Mouse (Mus musculus): ENCODE results near the gene 2900011O08Rik. TPM values are rescaled to one million over a fixed set of nuclear protein-coding genes. Genes with fewer than 3 reads are reported as not detected.
A peak's percentile ranks its signal among the peaks of the same experiment; 100 is the strongest.

Gene 2900011O08Rik
- polyA plus RNA-seq, 1 experiment from 2014 or later = 0.13 TPM

DNA sequence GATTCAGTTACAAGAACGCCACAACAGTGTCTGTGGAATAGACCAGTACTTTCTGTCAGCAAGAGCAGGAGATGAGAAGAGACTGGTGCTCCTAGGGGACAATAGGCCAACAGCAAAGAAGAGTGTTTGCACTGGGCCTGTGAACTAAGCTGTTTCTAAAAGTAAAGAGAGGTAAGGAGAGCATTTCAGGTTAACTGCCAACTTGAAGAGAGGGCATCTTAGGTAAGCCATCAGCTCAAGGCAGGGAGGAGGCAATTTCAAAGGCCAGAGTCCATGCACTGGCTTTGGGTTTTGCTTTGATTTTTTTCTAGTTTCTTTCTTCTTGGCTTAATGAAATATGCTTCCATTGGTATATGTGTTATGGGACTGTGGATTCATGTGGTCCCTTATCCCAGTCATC lies 7.7 kb downstream of the 2900011O08Rik start:
- no peak for ATAC-seq (ENCODE audit: low read depth)
- WGBS (ENCODE audit: insufficient replicate concordance) = 56% methylated on average over 1 of the region's 1 CpGs
- H3K27ac ChIP-seq (ENCODE audit: low read length) = no peak overlapping the region
- no peaks in the 10 kb centered on the region for H3K9me3 ChIP-seq (replicated peaks; ENCODE audit: control insufficient read depth, low read length)
- H3K36me3 ChIP-seq (ENCODE audit: control insufficient read depth, insufficient read depth) = no peaks in the 10 kb centered on the region
- no peak overlapping the region for H3K4me3 ChIP-seq (ENCODE audit: low read depth, low read length)
- no peaks in the 10 kb centered on the region for H3K4me1 ChIP-seq (ENCODE audit: control insufficient read depth, low read depth, low read length)
- H3K4me2 ChIP-seq (ENCODE audit: low read depth, low read length) = no peak overlapping the region
- H3K9ac ChIP-seq (ENCODE audit: low read depth, low read length) = no peak overlapping the region
- H3K27me3 ChIP-seq (ENCODE audit: control insufficient read depth, insufficient read depth, low read depth, low read length) = no peaks in the 10 kb centered on the region

DNA sequence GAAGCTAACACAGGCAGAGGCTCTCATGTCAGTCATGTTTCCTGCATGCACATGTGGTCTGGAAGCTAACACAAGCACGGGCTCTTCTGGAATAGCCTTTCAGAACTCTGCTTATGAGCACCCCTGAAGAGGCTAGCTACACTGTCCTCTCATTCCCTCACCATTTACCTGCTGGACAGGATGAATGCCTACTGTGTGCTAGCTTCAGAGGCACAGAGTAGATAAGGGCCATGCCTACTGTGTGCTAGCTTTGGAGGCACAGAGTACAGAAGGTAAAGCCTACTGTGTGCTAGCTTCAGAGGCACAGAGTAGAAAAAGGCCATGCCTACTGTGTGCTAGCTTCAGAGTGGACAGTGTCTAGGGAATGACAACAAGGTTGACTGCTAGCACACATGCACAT lies 8.1 kb downstream of the 2900011O08Rik start:
- no peaks in the 10 kb centered on the region for H3K9me3 ChIP-seq (replicated peaks; ENCODE audit: control insufficient read depth, low read length)
- no peak overlapping the region for H3K27ac ChIP-seq (ENCODE audit: low read length)
- H3K36me3 ChIP-seq (ENCODE audit: control insufficient read depth, insufficient read depth) = no peaks in the 10 kb centered on the region
- H3K9ac ChIP-seq (ENCODE audit: low read depth, low read length) = no peak overlapping the region
- H3K4me2 ChIP-seq (ENCODE audit: low read depth, low read length) = no peak overlapping the region
- no peaks in the 10 kb centered on the region for H3K27me3 ChIP-seq (ENCODE audit: control insufficient read depth, insufficient read depth, low read depth, low read length)
- 44% methylated on average over 1 of the region's 1 CpGs for WGBS (ENCODE audit: insufficient replicate concordance)
- no peak for ATAC-seq (ENCODE audit: low read depth)
- no peaks in the 10 kb centered on the region for H3K4me1 ChIP-seq (ENCODE audit: control insufficient read depth, low read depth, low read length)
- H3K4me3 ChIP-seq (ENCODE audit: low read depth, low read length) = no peak overlapping the region

GRCm38 (mm10) chr16:14003386-14004130 lies 17.2 kb downstream of the 2900011O08Rik start:
- WGBS (ENCODE audit: insufficient replicate concordance) = 40% methylated on average over 8 of the region's 8 CpGs
- no peaks in the 10 kb centered on the region for H3K27me3 ChIP-seq (ENCODE audit: control insufficient read depth, insufficient read depth, low read depth, low read length)
- no peaks in the 10 kb centered on the region for H3K36me3 ChIP-seq (ENCODE audit: control insufficient read depth, insufficient read depth)
- H3K9me3 ChIP-seq (replicated peaks; ENCODE audit: control insufficient read depth, low read length) = no peaks in the 10 kb centered on the region
- no peak overlapping the region for H3K9ac ChIP-seq (ENCODE audit: low read depth, low read length)
- no peak overlapping the region for H3K27ac ChIP-seq (ENCODE audit: low read length)
- H3K4me3 ChIP-seq (ENCODE audit: low read depth, low read length) = no peak overlapping the region
- H3K4me2 ChIP-seq (ENCODE audit: low read depth, low read length) = no peak overlapping the region
- ATAC-seq (ENCODE audit: low read depth) = no peak
- H3K4me1 ChIP-seq (ENCODE audit: control insufficient read depth, low read depth, low read length) = no peaks in the 10 kb centered on the region

DNA sequence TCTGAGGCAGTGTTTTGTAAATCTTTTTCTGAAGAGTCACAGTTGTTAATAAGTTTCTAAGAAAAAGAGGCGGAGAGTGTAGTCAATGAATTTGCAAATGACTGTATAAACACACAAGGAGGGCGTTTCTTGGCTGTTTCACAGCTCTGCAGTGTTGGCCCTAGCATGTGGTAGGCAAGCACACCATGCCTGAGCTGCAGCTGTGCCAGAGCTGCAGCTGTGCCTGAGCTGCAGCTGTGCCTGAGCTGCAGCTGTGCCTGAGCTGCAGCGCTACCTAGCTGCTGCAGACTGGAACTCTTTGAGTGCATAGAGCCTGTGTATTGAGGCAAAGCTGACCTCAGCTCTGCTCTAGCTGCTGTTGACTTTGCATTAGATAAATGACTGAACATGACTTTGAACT lies 17.8 kb downstream of the 2900011O08Rik start:
- H3K4me3 ChIP-seq (ENCODE audit: low read depth, low read length) = no peak overlapping the region
- peak; percentile 80 for ATAC-seq (ENCODE audit: low read depth)
- 30% methylated on average over 3 of the region's 3 CpGs for WGBS (ENCODE audit: insufficient replicate concordance)
- H3K4me1 ChIP-seq (ENCODE audit: control insufficient read depth, low read depth, low read length) = no peaks in the 10 kb centered on the region
- H3K4me2 ChIP-seq (ENCODE audit: low read depth, low read length) = no peak overlapping the region
- H3K9me3 ChIP-seq (replicated peaks; ENCODE audit: control insufficient read depth, low read length) = no peaks in the 10 kb centered on the region
- no peaks in the 10 kb centered on the region for H3K36me3 ChIP-seq (ENCODE audit: control insufficient read depth, insufficient read depth)
- no peak overlapping the region for H3K9ac ChIP-seq (ENCODE audit: low read depth, low read length)
- H3K27ac ChIP-seq (ENCODE audit: low read length) = no peak overlapping the region
- H3K27me3 ChIP-seq (ENCODE audit: control insufficient read depth, insufficient read depth, low read depth, low read length) = no peaks in the 10 kb centered on the region

DNA sequence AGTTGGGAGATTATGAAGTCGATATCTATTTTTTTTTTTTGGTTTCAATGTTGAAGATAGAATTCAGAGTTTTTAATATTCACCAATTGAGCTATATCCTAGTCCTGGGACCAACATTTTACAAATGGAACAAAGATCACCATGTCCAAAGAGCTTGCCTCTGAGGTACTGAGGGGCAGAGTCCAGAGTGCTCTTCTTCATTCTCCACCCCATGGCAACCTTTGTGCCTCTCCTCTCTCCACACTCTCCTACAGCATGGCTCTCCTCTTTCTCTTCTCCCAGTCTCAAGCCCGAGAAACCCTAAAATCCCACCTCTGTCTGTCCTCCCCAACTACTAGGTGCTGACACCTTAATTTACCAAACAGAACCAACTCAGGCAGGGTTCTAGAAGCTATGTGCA lies 18.3 kb downstream of the 2900011O08Rik start:
- Histone ChIP-seq H3K4me1 (ENCODE audit: control insufficient read depth, low read depth, low read length) (no peaks in the 10 kb centered on the region), H3K27me3 (ENCODE audit: control insufficient read depth, insufficient read depth, low read depth, low read length) (no peaks in the 10 kb centered on the region), H3K4me3 (ENCODE audit: low read depth, low read length) (no peak overlapping the region), H3K4me2 (ENCODE audit: low read depth, low read length) (no peak overlapping the region), H3K27ac (ENCODE audit: low read length) (no peak overlapping the region), H3K9me3 (replicated peaks; ENCODE audit: control insufficient read depth, low read length) (no peaks in the 10 kb centered on the region), H3K36me3 (ENCODE audit: control insufficient read depth, insufficient read depth) (no peaks in the 10 kb centered on the region), H3K9ac (ENCODE audit: low read depth, low read length) (no peak overlapping the region)
- ATAC-seq (ENCODE audit: low read depth) = peak; percentile 60
- 53% methylated on average over 2 of the region's 2 CpGs for WGBS (ENCODE audit: insufficient replicate concordance)

GRCm38 (mm10) chr16:14005266-14005665 lies 18.9 kb downstream of the 2900011O08Rik start:
- Histone ChIP-seq H3K4me2 (ENCODE audit: low read depth, low read length) (no peak overlapping the region), H3K9me3 (replicated peaks; ENCODE audit: control insufficient read depth, low read length) (no peaks in the 10 kb centered on the region), H3K9ac (ENCODE audit: low read depth, low read length) (no peak overlapping the region), H3K27me3 (ENCODE audit: control insufficient read depth, insufficient read depth, low read depth, low read length) (no peaks in the 10 kb centered on the region), H3K36me3 (ENCODE audit: control insufficient read depth, insufficient read depth) (no peaks in the 10 kb centered on the region), H3K27ac (ENCODE audit: low read length) (no peak overlapping the region), H3K4me3 (ENCODE audit: low read depth, low read length) (no peak overlapping the region), H3K4me1 (ENCODE audit: control insufficient read depth, low read depth, low read length) (no peaks in the 10 kb centered on the region)
- 58% methylated on average over 4 of the region's 4 CpGs for WGBS (ENCODE audit: insufficient replicate concordance)
- no peak for ATAC-seq (ENCODE audit: low read depth)

- Histone ChIP-seq H3K4me3 (ENCODE audit: low read depth, low read length) (no peak overlapping the region), H3K36me3 (ENCODE audit: control insufficient read depth, insufficient read depth) (no peaks in the 10 kb centered on the region), H3K27ac (ENCODE audit: low read length) (no peak overlapping the region), H3K9me3 (replicated peaks; ENCODE audit: control insufficient read depth, low read length) (no peaks in the 10 kb centered on the region), H3K4me2 (ENCODE audit: low read depth, low read length) (no peak overlapping the region), H3K9ac (ENCODE audit: low read depth, low read length) (no peak overlapping the region), H3K27me3 (ENCODE audit: control insufficient read depth, insufficient read depth, low read depth, low read length) (no peaks in the 10 kb centered on the region), H3K4me1 (ENCODE audit: control insufficient read depth, low read depth, low read length) (no peaks in the 10 kb centered on the region)
- ATAC-seq (ENCODE audit: low read depth) = no peak
- WGBS (ENCODE audit: insufficient replicate concordance) = 54% methylated on average over 2 of the region's 2 CpGs
These were observed 21.7 kb downstream of the 2900011O08Rik start for GRCm38 (mm10) chr16:14008081-14008480.

- Histone ChIP-seq H3K9me3 (replicated peaks; ENCODE audit: control insufficient read depth, low read length) (no peaks in the 10 kb centered on the region), H3K4me1 (ENCODE audit: control insufficient read depth, low read depth, low read length) (no peaks in the 10 kb centered on the region), H3K9ac (ENCODE audit: low read depth, low read length) (no peak overlapping the region), H3K36me3 (ENCODE audit: control insufficient read depth, insufficient read depth) (no peaks in the 10 kb centered on the region), H3K4me2 (ENCODE audit: low read depth, low read length) (no peak overlapping the region), H3K27ac (ENCODE audit: low read length) (no peak overlapping the region), H3K4me3 (ENCODE audit: low read depth, low read length) (no peak overlapping the region), H3K27me3 (ENCODE audit: control insufficient read depth, insufficient read depth, low read depth, low read length) (no peaks in the 10 kb centered on the region)
- ATAC-seq (ENCODE audit: low read depth) = no peak
These were observed 22.3 kb downstream of the 2900011O08Rik start for GRCm38 (mm10) chr16:14008708-14009107.

GRCm38 (mm10) chr16:14009966-14010365 lies 23.6 kb downstream of the 2900011O08Rik start:
- Histone ChIP-seq H3K4me1 (ENCODE audit: control insufficient read depth, low read depth, low read length) (no peaks in the 10 kb centered on the region), H3K9me3 (replicated peaks; ENCODE audit: control insufficient read depth, low read length) (no peaks in the 10 kb centered on the region), H3K9ac (ENCODE audit: low read depth, low read length) (no peak overlapping the region), H3K4me2 (ENCODE audit: low read depth, low read length) (no peak overlapping the region), H3K27ac (ENCODE audit: low read length) (no peak overlapping the region), H3K27me3 (ENCODE audit: control insufficient read depth, insufficient read depth, low read depth, low read length) (no peaks in the 10 kb centered on the region), H3K36me3 (ENCODE audit: control insufficient read depth, insufficient read depth) (no peaks in the 10 kb centered on the region), H3K4me3 (ENCODE audit: low read depth, low read length) (no peak overlapping the region)
- ATAC-seq (ENCODE audit: low read depth) = no peak
- 67% methylated on average over 4 of the region's 4 CpGs for WGBS (ENCODE audit: insufficient replicate concordance)
